Comparison of ENCODE assay signal across 34 mouse cellular contexts in genomic region chr11:89834068-89834467, GRCm38 (mm10). TPM values are rescaled to one million over a fixed set of nuclear protein-coding genes. Genes with fewer than 3 reads are reported as not detected.
"Had no signal": no experiment of that assay in that cellular context is flagged by ENCODE, and none has a peak within 500 bp of the region (broad histone marks: within the 10 kb centered on the region; RNA-seq: fewer than 3 reads in every experiment).

No protein-coding gene starts in this region.

- H3K9ac ChIP-seq: limb, embryonic 12.5 days; limb, embryonic 13.5 days; limb, embryonic 15.5 days; liver, embryonic 12.5 days; liver, embryonic 13.5 days; liver, embryonic 14.5 days; liver, embryonic 15.5 days; liver, postnatal 0 days; lung, embryonic 14.5 days; lung, embryonic 15.5 days; midbrain, embryonic 12.5 days; midbrain, embryonic 13.5 days; midbrain, embryonic 15.5 days; neural tube, embryonic 12.5 days had no signal

- H3K27ac ChIP-seq: left cerebral cortex, adult 2 months; limb, embryonic 12.5 days; limb, embryonic 13.5 days; limb, embryonic 15.5 days; liver, embryonic 12.5 days; liver, embryonic 13.5 days; liver, embryonic 14.5 days; liver, embryonic 15.5 days; lung, embryonic 15.5 days; macrophage; midbrain, embryonic 10.5 days; midbrain, embryonic 12.5 days; midbrain, embryonic 13.5 days; midbrain, embryonic 15.5 days; neural tube, embryonic 12.5 days had no signal

- H3K9me3 ChIP-seq: limb, embryonic 12.5 days; limb, embryonic 13.5 days; limb, embryonic 15.5 days; liver, embryonic 12.5 days; liver, embryonic 13.5 days; liver, embryonic 15.5 days; lung, embryonic 15.5 days; midbrain, embryonic 10.5 days; midbrain, embryonic 12.5 days; midbrain, embryonic 13.5 days; midbrain, embryonic 15.5 days; neural tube, embryonic 12.5 days had no signal

- H3K4me1 ChIP-seq: liver, embryonic 12.5 days; liver, embryonic 13.5 days; liver, embryonic 15.5 days; megakaryocyte, embryonic 14.5 days; midbrain, embryonic 10.5 days; midbrain, embryonic 12.5 days; midbrain, embryonic 13.5 days; midbrain, embryonic 15.5 days; neural tube, embryonic 12.5 days had no signal

- H3K36me3 ChIP-seq: limb, embryonic 12.5 days; limb, embryonic 13.5 days; limb, embryonic 15.5 days; liver, embryonic 12.5 days; liver, embryonic 13.5 days; liver, embryonic 15.5 days; lung, embryonic 15.5 days; midbrain, embryonic 10.5 days; midbrain, embryonic 12.5 days; midbrain, embryonic 13.5 days; midbrain, embryonic 15.5 days; neural tube, embryonic 12.5 days had no signal

- H3K4me2 ChIP-seq: limb, embryonic 12.5 days; limb, embryonic 13.5 days; limb, embryonic 15.5 days; liver, embryonic 11.5 days; liver, embryonic 12.5 days; liver, embryonic 13.5 days; liver, embryonic 15.5 days; lung, embryonic 14.5 days; lung, embryonic 15.5 days; midbrain, embryonic 11.5 days; midbrain, embryonic 12.5 days; midbrain, embryonic 13.5 days; midbrain, embryonic 15.5 days; neural tube, embryonic 12.5 days had no signal

- ATAC-seq: liver, embryonic 12.5 days; liver, postnatal 0 days; lung, postnatal 0 days; midbrain, embryonic 13.5 days; midbrain, embryonic 15.5 days; midbrain, embryonic 16.5 days had no signal

- DNase-seq: left cerebral cortex, postnatal 4 days; liver; liver, embryonic 13.5 days; liver, postnatal 0 days; lung, adult 18-20 months; lung, adult 2 months; lung, embryonic 14.5 days; lung, postnatal 10 days; lung, postnatal 14 days; lung, postnatal 36 days; lung, postnatal 4 days; midbrain, embryonic 14.5 days had no signal

- H3K4me3 ChIP-seq: left cerebral cortex, adult 2 months; limb, embryonic 12.5 days; limb, embryonic 13.5 days; limb, embryonic 15.5 days; liver, embryonic 12.5 days; liver, embryonic 13.5 days; liver, embryonic 15.5 days; lung, embryonic 15.5 days; megakaryocyte, embryonic 14.5 days; midbrain, embryonic 10.5 days; midbrain, embryonic 12.5 days; midbrain, embryonic 13.5 days; midbrain, embryonic 15.5 days; myocyte; neural tube, embryonic 12.5 days had no signal

- H3K27me3 ChIP-seq: limb, embryonic 12.5 days; limb, embryonic 13.5 days; limb, embryonic 15.5 days; liver, embryonic 12.5 days; liver, embryonic 13.5 days; liver, embryonic 15.5 days; lung, embryonic 15.5 days; megakaryocyte, embryonic 14.5 days; midbrain, embryonic 12.5 days; midbrain, embryonic 13.5 days; midbrain, embryonic 15.5 days; neural tube, embryonic 12.5 days had no signal

RNA-seq across cellular contexts. Expression of gene Ankfn1, which starts 56.6 kb away (rescaled TPM):
- polyA plus RNA-seq: liver, adult 2 months; liver, embryonic 11.5 days; liver, embryonic 12.5 days; liver, embryonic 14.5 days; liver, embryonic 15.5 days; liver, embryonic 16.5 days; liver, postnatal 0 days; macrophage had no signal
